Mouse (Mus musculus) left cerebral cortex, adult 6 months (tissue): ENCODE results near the gene Olfr780. TPM values are rescaled to one million over a fixed set of nuclear protein-coding genes. Genes with fewer than 3 reads are reported as not detected.

Source experiments
- long read RNA-seq, 2 experiments: library from polyadenylated mRNA; unstranded; transcript quantifications; one replicate each; pipeline ENCODE4 v2.0.0; 2019 to 2020
- polyA plus RNA-seq: library from polyadenylated mRNA; unstranded; fragments of <200 nt; fragmentation: Nextera tagmentation; gene quantifications from 2 replicates; pipeline ENCODE4 v1.2.3, GENCODE M21; 2021

Gene Olfr780
- not detected in 2 replicates for polyA plus RNA-seq
- long read RNA-seq, experiment 1: 0 reads
- long read RNA-seq, experiment 2: 0 reads

DNA sequence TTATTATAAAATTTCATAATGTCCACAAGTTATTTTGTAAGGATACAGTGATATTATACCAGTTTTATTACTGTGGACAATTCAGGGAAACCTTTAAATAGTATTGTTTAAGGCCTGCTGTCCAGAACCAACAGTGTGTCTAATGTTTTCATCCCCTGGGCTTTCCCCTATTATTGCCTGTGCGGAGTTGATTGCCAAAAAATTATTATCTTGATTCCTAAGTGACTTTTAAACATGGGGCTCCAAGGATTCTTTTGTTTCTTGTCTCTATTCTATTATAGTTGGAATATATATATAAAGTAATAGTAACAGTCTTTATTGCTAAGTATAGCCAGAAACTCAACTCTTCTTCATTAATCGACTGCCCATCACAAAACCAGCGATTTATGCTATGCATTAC, at the start of gene Olfr780:
Gene Olfr780 (plus strand): TSS at position 301 of the 400 bp plus-strand sequence.

DNA sequence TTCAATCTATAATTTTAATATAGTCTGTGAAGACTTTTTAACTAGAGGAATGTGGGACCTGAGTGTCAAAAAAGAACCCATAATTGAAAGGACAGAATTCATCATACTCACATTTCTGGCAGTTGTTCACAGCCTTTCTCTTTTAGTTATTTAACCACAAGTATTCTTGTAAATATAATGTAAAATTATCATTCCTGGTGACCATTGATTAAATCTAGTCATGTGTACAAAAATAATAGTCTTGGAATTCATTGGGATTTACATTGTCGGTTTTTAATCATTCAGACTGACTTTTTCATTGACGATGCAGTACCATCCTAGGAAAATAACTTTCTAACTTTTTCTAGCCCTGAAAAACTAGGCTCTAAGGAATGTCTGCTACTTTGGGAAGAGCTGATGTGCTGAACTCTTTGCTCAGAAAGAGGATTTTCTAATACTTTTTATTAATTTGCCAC, 46.8 kb upstream of the Olfr780 start, which contains the start of gene Olfr777:
Gene Olfr777 (minus strand): TSS at position 405 of the 455 bp plus-strand sequence.

DNA sequence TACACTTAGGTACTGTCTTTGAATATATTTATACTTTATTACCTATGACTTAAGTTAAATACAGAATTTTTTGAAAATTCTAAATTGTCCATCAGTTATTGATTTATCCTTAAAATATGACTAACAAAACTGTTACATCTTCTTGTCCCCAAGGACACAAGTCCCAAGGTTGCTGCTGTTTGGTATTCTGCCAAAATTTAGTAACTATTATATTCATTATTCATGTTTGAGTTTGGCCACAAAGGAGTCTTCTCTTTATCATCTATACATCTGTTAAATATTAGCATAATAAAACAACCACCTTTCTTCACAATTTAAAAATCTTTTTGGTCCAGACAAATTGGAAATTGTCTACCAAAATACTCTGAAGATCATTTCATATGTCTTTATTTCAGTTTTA, 10.6 kb downstream of the Olfr780 start, which contains the start of gene Olfr781:
Gene Olfr781 (plus strand): TSS at position 301 of the 400 bp plus-strand sequence.

DNA sequence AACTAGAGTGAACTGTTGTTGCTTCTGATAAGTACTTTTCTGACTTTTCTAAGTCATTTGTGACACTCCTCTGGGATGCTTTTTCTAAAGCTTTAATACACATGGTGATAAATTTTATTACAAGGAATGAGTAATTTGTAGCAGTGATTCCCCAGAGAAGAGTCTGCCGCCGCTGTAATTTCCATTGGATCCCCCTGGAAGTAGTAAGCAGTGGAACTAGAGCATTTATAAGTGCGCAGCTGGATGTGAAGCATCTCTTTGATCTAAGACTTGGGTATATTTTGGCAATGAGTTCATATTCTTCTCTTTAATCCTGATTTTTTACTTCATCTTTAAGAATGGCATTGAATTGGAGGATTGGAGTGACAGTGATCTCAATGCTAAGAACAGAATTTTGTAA, 30.6 kb downstream of the Olfr780 start, which contains the start of gene Olfr782:
Gene Olfr782 (plus strand): TSS at position 301 of the 400 bp plus-strand sequence.

Other genes starting within 250 kb of the Olfr780 start
- not detected in 2 replicates for gene Olfr766-ps1, start 249.1 kb upstream of the Olfr780 start, polyA plus RNA-seq
- not detected in 2 replicates for gene Olfr767, start 235.2 kb upstream of the Olfr780 start, polyA plus RNA-seq
- not detected in 2 replicates for gene Olfr768, start 218.7 kb upstream of the Olfr780 start, polyA plus RNA-seq
- gene Olfr769, start 200.3 kb upstream of the Olfr780 start, polyA plus RNA-seq: not detected in 2 replicates
- gene Olfr770, start 179.1 kb upstream of the Olfr780 start, polyA plus RNA-seq: not detected in 2 replicates
- gene Olfr771, start 153.4 kb upstream of the Olfr780 start, polyA plus RNA-seq: not detected in 2 replicates
- not detected in 2 replicates for gene Olfr772, start 140.2 kb upstream of the Olfr780 start, polyA plus RNA-seq
- gene Olfr773, start 130.7 kb upstream of the Olfr780 start, polyA plus RNA-seq: not detected in 2 replicates
- gene Olfr774, start 81.9 kb upstream of the Olfr780 start, polyA plus RNA-seq: not detected in 2 replicates
- gene Olfr775, start 69.7 kb upstream of the Olfr780 start, polyA plus RNA-seq: not detected in 2 replicates
- gene Olfr776, start 59.0 kb upstream of the Olfr780 start, polyA plus RNA-seq: not detected in 2 replicates
- not detected in 2 replicates for gene Olfr777, start 46.6 kb upstream of the Olfr780 start, polyA plus RNA-seq
- not detected in 2 replicates for gene Olfr781, start 10.7 kb downstream of the Olfr780 start, polyA plus RNA-seq
- not detected in 2 replicates for gene Olfr782, start 30.7 kb downstream of the Olfr780 start, polyA plus RNA-seq
- gene Olfr784, start 66.0 kb downstream of the Olfr780 start, polyA plus RNA-seq: 0.04 and 0.06 TPM in 2 replicates
- gene Olfr785, start 87.3 kb downstream of the Olfr780 start, polyA plus RNA-seq: not detected in 2 replicates
- not detected in 2 replicates for gene Olfr786, start 109.2 kb downstream of the Olfr780 start, polyA plus RNA-seq
- gene Olfr787, start 143.7 kb downstream of the Olfr780 start, polyA plus RNA-seq: not detected in 2 replicates
- gene Olfr788, start 152.9 kb downstream of the Olfr780 start, polyA plus RNA-seq: not detected in 2 replicates
- gene Olfr789, start 166.6 kb downstream of the Olfr780 start, polyA plus RNA-seq: not detected in 2 replicates
- gene Olfr790, start 180.4 kb downstream of the Olfr780 start, polyA plus RNA-seq: not detected in 2 replicates
- gene Olfr791, start 203.7 kb downstream of the Olfr780 start, polyA plus RNA-seq: not detected in 2 replicates
- not detected in 2 replicates for gene Olfr792, start 221.0 kb downstream of the Olfr780 start, polyA plus RNA-seq
- gene Olfr794, start 249.5 kb downstream of the Olfr780 start, polyA plus RNA-seq: not detected in 2 replicates